Mouse (Mus musculus): Measurements from ENCODE around the gene Scg5. TPM values are rescaled to one million over a fixed set of nuclear protein-coding genes. Genes with fewer than 3 reads are reported as not detected.

Scg5 gene
- total RNA-seq, 2 experiments from 2014 or later = not detected

GRCm38 (mm10) chr2:113807640-113808039, 21.3 kb downstream of the Scg5 start:
- DNase-seq (ENCODE audit: low spot score) = no peak
- intact Hi-C loops (cut with DNase I) = loop anchor here (5.0 to 10.0 kb wide), 4 partner anchors 270 to 503 kb away; no protein-coding TSS in a partner anchor

- intact Hi-C loops (cut with DNase I) = loop anchor here (5.0 to 10.0 kb wide), 4 partner anchors 270 to 502 kb away; no protein-coding TSS in a partner anchor
- no peak for DNase-seq (ENCODE audit: low spot score)
Measured at GRCm38 (mm10) chr2:113806851-113807577, 21.9 kb downstream of the Scg5 start.

GRCm38 (mm10) chr2:113805765-113806164, 23.2 kb downstream of the Scg5 start:
- intact Hi-C loops (cut with DNase I) = loop anchor here (5.0 to 10.0 kb wide), 4 partner anchors 268 to 501 kb away; no protein-coding TSS in a partner anchor
- DNase-seq (ENCODE audit: low spot score) = no peak

- intact Hi-C loops (cut with DNase I) = loop anchor here (10.0 kb wide), 1 partner anchor 499 kb away; no protein-coding TSS in a partner anchor
- no peak for DNase-seq (ENCODE audit: low spot score)
Measured at GRCm38 (mm10) chr2:113803753-113804152, 25.2 kb downstream of the Scg5 start.

GRCm38 (mm10) chr2:113800846-113801245, 28.1 kb downstream of the Scg5 start:
- DNase-seq (ENCODE audit: low spot score) = no peak
- intact Hi-C loops (cut with DNase I) = loop anchor here (10.0 kb wide), 1 partner anchor 496 kb away; no protein-coding TSS in a partner anchor

- no peak for DNase-seq (ENCODE audit: low spot score)
- intact Hi-C loops (cut with DNase I) = no loop called here
Measured at GRCm38 (mm10) chr2:113798605-113799004, 30.3 kb downstream of the Scg5 start.

GRCm38 (mm10) chr2:113795186-113795585, 33.7 kb downstream of the Scg5 start:
- no peak for DNase-seq (ENCODE audit: low spot score)
- intact Hi-C loops (cut with DNase I) = no loop called here

- intact Hi-C loops (cut with DNase I) = no loop called here
- DNase-seq (ENCODE audit: low spot score) = no peak
Measured at GRCm38 (mm10) chr2:113793521-113793920, 35.4 kb downstream of the Scg5 start.

- intact Hi-C loops (cut with DNase I) = no loop called here
- DNase-seq (ENCODE audit: low spot score) = no peak
Measured at GRCm38 (mm10) chr2:113788821-113789387, 40.0 kb downstream of the Scg5 start.

- intact Hi-C loops (cut with DNase I) = no loop called here
- no peak for DNase-seq (ENCODE audit: low spot score)
Measured at GRCm38 (mm10) chr2:113787882-113788281, 41.0 kb downstream of the Scg5 start.

- DNase-seq (ENCODE audit: low spot score) = no peak
- intact Hi-C loops (cut with DNase I) = no loop called here
Measured at GRCm38 (mm10) chr2:113784851-113785250, 44.1 kb downstream of the Scg5 start.

GRCm38 (mm10) chr2:113781521-113781920, 47.4 kb downstream of the Scg5 start:
- no peak for DNase-seq (ENCODE audit: low spot score)
- intact Hi-C loops (cut with DNase I) = no loop called here

- intact Hi-C loops (cut with DNase I) = no loop called here
- DNase-seq (ENCODE audit: low spot score) = no peak
Measured at GRCm38 (mm10) chr2:113781107-113781506, 47.8 kb downstream of the Scg5 start.

- intact Hi-C loops (cut with DNase I) = no loop called here
- DNase-seq (ENCODE audit: low spot score) = no peak
Measured at GRCm38 (mm10) chr2:113779336-113779735, 49.6 kb downstream of the Scg5 start.

GRCm38 (mm10) chr2:113778036-113778435, 50.9 kb downstream of the Scg5 start:
- intact Hi-C loops (cut with DNase I) = no loop called here
- DNase-seq (ENCODE audit: low spot score) = no peak

GRCm38 (mm10) chr2:113776297-113776696, 52.6 kb downstream of the Scg5 start:
- no peak for DNase-seq (ENCODE audit: low spot score)
- intact Hi-C loops (cut with DNase I) = no loop called here

GRCm38 (mm10) chr2:113774150-113774805, 54.6 kb downstream of the Scg5 start:
- intact Hi-C loops (cut with DNase I) = no loop called here

GRCm38 (mm10) chr2:113768541-113769303, 60.2 kb downstream of the Scg5 start:
- intact Hi-C loops (cut with DNase I) = no loop called here
- no peak for DNase-seq (ENCODE audit: low spot score)

More at GRCm38 (mm10) chr2:113774150-113774805, 54.6 kb downstream of the Scg5 start:
- no peak for DNase-seq (ENCODE audit: low spot score)

GRCm38 (mm10) chr2:113765885-113766284, 63.0 kb downstream of the Scg5 start:
- intact Hi-C loops (cut with DNase I) = no loop called here
- no peak for DNase-seq (ENCODE audit: low spot score)

- DNase-seq (ENCODE audit: low spot score) = no peak
- intact Hi-C loops (cut with DNase I) = no loop called here
Measured at GRCm38 (mm10) chr2:113764968-113765367, 64.0 kb downstream of the Scg5 start.

All from heart, postnatal 25 days (tissue).